Mouse (Mus musculus): ENCODE data around the gene Tnfrsf19.

DNA sequence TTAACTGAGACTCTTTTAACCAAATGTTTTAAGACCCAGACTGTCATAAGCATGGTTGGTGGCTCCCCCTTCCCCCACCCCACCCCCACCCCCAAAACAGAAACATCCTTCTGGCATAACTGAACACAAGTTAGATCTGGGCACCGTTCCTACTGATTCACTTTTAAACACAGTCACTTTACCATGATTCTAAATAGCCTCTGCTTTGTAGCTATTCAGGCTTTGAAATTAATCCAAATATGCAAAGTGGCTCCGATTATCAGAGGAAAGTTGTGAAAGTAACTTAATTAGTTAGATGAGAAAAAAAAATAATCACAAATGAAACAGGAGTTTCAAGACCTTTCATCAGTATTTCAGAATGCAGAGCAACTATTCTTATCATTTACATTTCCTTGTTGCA lies 2.0 kb downstream of the Tnfrsf19 start:
- TF ChIP-seq CTCF (IDR thresholded peaks at IDR 0.05; ENCODE audit: control insufficient read depth, insufficient read depth, insufficient replicate concordance, low read depth, low read length) (no peak), POLR2A (IDR thresholded peaks at IDR 0.05; ENCODE audit: control insufficient read depth, low read depth, low read length) (no peak)
